Mouse (Mus musculus): ENCODE measurements around the gene Rbm18. TPM values are rescaled to one million over a fixed set of nuclear protein-coding genes. Genes with fewer than 3 reads are reported as not detected.
"Not testable (repeated sequence)": the region's sequence is repeated elsewhere in the genome, so short reads cannot be mapped to it uniquely, and the experiment has no call there.

The Rbm18 gene
- 10 to 100 TPM; 29.7 to 36.4 (median 32.2) TPM for total RNA-seq (2022)

DNA sequence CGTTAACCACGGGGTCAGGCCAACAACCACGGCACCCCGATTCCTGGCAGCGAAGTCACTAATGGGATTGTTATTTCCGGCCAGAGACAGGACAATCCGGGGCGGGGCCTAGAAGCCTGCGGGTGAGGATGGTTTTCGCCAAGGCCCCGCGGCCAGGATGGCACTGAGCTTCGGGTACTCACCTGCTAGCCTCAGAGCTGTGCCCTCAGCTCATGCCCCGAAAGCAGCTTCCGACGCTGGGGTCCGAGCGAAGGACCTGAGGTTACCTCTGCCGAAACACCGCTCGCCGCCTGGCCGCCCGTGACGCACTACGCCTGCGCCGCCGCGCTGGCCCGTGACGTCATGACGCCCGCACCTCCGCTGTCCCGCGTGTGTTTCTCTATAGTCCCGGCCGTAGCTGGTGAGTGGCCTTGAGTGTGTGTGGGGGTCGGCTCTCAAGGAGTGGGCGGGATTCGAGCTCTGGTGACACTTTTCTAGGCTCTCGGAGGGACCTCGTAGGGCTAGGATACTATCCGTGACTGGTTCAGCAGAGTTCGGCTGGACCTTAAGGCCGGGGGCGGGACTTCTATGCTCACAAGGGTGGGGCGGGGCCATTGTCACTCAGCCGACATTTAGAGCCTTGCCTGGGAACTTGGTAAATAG is at the start of gene Rbm18, which contains the start of gene Mrrf:
Rbm18 (minus strand) TSS at position 474 of the 642 bp plus-strand sequence.
Mrrf (plus strand) TSS at position 90 of the 642 bp plus-strand sequence.
- peak; percentile 87 to 88 for DNase-seq (ENCODE audit: low spot score in 2 of 2)

- DNase-seq (ENCODE audit: low spot score in 2 of 2), result no peak
Measured at GRCm38 (mm10) chr2:36184876-36185275, 48.3 kb upstream of the Rbm18 start.

- DNase-seq (ENCODE audit: low spot score in 2 of 2), result no peak
Measured at GRCm38 (mm10) chr2:36184192-36184591, 47.6 kb upstream of the Rbm18 start.

DNA sequence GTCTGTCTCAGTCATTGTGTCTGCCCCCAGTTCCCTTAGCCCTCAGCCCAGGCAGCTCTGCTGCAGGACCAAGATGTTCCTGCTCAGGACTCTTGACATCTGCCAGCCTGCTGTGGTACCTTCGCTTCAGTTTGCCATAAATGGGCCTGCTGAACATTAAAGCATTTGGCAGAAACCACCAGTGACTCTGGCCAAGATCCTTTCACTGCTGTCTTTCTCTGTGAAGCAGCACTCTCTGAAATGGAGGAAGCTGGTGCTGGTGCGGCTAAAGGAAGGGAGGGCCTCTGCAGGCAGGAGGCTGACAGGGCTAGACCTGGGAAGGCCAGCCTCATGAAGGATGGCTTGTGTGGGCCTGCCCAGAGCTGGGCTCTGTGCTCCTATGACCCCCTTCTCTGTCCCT is 46.7 kb upstream of the Rbm18 start:
- DNase-seq (ENCODE audit: low spot score in 2 of 2), result no peak

GRCm38 (mm10) chr2:36181587-36182368 is 45.2 kb upstream of the Rbm18 start:
- DNase-seq (ENCODE audit: low spot score in 2 of 2), result not testable (repeated sequence)

GRCm38 (mm10) chr2:36179487-36179886 is 42.9 kb upstream of the Rbm18 start:
- DNase-seq (ENCODE audit: low spot score in 2 of 2), result no peak

DNA sequence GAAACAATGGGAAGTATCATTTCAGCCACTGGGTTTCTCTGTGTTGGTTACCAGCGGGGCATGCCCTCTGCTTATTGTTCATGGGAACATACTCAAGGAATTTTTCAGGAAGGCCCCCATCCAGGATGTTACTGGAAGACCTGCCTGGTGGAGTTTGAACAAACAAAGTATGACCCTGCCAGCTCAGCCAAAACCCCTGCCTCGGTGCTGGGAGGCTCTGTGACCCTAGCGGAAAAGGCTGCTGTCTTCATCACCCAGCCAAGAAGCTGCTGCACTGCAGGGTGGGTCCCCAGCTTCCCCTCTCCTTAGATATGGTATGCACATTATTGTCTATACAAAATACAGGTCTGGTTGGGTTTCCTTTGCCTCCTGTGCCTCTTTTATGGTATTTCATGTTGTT is 36.0 kb upstream of the Rbm18 start:
- DNase-seq (ENCODE audit: low spot score in 2 of 2), result no peak

DNA sequence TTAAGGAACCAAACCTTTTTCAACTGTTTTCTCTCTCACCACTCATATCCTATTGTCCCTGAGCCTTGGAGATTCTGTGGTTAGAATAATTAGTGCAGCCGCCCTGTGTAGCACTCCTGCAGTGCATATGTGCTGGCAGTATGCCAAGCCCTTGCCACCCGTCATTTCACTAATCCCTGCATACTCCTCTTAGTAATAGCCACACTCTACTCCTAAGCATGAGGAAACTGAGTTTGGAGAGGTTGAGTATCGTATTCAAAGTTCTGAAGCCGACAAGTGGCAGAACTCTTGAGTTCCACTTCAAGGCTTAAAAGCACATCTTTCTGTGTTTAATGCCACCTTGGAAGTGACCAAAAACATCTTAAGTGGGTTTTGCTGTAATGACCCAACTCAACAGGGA is 35.6 kb upstream of the Rbm18 start:
- no peak for DNase-seq (ENCODE audit: low spot score in 2 of 2)

DNA sequence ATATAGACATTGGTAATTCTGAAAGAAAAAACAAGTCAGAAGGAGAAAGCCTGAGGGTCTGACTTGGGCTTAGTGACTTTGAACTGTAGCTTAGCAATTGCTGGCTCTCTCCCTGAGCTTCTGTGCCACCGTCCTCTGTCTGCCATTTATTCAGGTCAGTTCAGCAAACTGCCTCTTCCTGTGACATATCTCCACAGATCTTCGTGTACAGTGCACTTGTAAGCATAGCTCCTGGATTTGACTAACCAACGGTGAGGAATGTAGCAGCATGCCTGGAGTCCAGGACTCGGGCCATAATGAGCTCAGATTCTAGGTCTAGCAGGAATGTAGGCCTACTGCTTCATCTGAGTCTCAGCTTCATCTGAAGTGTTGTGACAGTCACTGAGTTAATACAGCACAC is 32.6 kb upstream of the Rbm18 start:
- DNase-seq (ENCODE audit: low spot score in 2 of 2), result no peak

DNA sequence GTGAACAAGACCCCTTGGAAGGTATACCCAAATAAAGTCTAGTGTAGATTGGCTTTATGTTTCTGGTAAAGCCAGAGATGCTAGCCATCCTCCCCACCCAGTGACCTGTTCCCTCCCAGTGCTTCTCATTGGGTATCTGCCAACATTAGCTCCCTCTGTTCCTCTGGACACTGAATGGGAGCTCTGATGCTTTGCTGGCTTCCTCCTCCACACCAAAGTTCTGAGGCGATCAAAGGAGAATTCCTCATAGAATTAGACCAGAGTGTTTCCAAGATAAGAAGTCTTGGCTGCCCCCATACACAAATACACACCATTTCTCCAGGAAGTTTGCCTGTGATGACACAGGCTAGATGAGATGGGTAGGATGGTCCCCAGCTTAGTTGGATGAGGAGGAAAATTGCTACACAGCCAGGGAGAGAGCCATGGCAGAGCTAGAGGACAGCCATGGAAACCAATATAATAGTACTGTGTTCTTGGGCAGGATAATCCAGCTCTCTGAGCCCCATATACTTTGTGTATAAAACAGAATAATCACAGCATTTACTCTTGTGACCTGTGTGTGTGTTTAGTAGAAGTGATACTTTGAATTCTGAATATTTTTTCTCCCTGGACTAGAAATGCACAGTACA is 31.5 kb upstream of the Rbm18 start:
- no peak for DNase-seq (ENCODE audit: low spot score in 2 of 2)

GRCm38 (mm10) chr2:36159336-36159735 is 22.8 kb upstream of the Rbm18 start:
- DNase-seq (ENCODE audit: low spot score in 2 of 2), result no peak

- DNase-seq (ENCODE audit: low spot score in 2 of 2), result no peak
Measured at GRCm38 (mm10) chr2:36157461-36157860, 20.9 kb upstream of the Rbm18 start.

GRCm38 (mm10) chr2:36152401-36152800 is 15.8 kb upstream of the Rbm18 start:
- DNase-seq (ENCODE audit: low spot score in 2 of 2), result not testable (repeated sequence)

DNA sequence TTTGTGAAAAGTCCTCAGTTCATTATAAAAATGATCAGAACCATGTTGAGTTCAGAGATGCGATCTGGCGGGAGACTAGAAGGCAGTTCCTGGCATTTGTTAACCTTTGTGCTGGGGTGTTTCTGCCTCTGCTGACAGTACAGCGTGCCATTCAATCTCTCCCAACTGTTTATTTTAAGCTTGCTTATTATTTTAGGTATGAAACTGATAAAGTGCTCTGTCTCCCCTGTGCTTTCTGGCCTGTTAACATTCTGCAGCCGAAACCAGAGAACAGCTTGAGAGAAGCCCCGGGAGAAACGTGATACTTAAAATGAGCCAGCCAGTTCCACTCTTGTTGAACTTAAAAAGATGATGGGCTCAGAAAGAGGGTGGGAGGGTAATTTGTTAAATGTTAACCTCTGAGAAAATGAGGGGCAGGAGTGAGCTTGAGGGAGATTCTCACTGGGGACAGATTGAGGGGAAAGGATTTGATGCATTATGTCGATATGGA is 12.3 kb upstream of the Rbm18 start:
- no peak for DNase-seq (ENCODE audit: low spot score in 2 of 2)

DNA sequence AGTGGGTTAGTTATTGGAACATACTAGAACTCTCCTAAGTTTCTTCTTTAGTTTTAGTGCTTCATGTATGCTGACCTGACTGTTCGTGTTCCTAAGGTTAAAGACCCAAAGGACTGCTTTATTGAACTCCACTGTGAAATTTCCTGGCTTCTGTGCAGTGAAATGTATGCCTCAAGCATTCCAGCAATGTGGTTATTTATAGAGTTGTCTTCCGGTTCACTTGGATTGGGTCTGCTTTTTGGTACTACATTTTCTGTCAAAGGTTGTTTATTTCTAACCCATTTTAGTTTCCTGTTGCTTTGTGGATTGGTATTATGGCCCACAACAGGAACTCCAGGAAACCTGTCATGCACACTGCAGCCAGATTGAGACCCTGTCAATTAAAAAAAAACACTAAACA is 2.5 kb upstream of the Rbm18 start:
- no peak for DNase-seq (ENCODE audit: low spot score in 2 of 2)

DNA sequence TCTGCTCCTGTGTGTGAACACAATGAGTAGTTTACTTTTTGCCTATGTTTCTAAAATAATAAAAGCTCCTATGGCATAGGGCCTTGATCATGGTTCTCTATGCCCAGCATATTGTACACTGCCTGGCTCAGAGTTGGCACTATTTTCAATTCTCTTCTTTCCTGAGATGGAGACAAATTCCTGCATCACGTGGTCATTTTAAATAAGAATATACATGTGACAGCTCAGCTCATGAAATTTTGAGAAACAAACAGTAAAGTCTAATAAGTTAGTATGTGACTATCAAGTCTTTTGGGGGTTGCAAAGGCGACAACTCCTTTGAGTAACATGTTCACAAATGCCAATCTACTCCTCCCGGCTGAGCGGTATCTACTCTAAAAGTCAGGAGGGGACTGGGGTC is 686 bp downstream of the Rbm18 start:
- no peak for DNase-seq (ENCODE audit: low spot score in 2 of 2)

DNA sequence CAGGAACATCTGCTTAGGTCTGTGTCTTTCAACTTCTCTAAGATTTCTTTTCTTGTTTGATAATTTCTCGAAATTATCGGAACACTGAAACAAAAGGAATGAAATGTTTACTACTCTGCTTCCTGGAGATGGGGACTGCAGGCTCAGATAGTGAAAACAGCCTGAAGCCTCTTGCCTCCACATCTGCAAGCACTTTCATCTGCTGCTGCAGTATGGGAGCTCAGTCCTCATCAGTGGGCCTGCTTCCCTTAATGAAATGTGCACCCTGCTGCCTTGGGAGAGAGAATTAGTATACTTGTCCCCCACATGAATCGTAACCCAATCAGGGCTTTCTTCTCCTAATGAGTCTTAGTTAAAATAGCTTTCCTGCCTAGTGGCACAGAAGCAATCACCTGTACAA is 7.5 kb downstream of the Rbm18 start:
- no peak for DNase-seq (ENCODE audit: low spot score in 2 of 2)

DNA sequence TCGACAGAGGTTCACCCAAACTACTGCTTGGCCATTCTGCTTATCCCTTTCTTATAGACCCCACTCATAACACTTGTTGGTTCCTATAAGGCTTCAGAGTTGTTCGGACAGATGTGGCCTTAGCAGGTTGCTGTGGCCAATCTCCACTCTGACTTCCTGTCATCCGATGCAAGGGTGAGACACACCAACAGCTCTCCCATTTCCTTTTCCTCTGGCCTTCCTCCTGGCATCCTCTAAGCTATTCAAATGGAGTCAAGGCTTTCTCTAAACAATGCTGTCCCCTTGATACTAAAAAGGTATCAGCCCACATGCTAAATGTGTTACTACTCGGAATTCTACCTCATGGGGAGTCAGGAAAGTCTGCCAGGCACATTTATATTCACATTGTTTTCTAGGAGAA is 8.6 kb downstream of the Rbm18 start:
- no peak for DNase-seq (ENCODE audit: low spot score in 2 of 2)

DNA sequence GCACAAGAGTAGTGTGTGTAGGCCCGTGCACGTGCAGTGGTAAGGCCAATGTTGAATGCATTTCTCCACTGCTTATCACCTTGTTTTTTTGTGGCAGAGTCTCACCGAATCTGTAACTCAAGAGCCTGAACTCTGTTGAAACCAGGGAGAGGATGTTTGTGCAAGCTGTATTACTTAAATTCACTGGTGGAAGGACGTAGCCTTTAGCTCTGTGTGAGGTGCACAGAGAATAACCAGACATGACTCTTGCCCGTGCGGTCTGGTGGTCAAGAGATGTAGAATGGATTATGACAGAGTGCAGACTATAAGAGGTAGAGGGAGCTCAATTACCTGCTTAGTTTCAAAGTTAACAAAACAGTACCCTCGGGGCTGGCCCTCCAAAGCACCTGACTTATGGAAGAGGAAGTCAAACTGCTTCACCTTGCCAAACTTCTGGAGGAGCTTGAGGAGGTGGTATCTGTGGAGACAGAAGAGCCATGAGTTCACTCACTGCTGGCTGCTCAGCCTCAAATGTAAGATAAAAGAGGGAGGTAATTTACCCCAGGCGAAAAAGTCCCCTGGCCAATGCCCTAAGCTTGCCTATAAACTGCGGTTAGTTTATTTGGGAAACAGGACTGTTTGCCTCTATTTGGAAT is 9.7 kb downstream of the Rbm18 start:
- DNase-seq (ENCODE audit: low spot score in 2 of 2), result no peak

GRCm38 (mm10) chr2:36112632-36113031 is 23.9 kb downstream of the Rbm18 start:
- no peak for DNase-seq (ENCODE audit: low spot score in 2 of 2)

DNA sequence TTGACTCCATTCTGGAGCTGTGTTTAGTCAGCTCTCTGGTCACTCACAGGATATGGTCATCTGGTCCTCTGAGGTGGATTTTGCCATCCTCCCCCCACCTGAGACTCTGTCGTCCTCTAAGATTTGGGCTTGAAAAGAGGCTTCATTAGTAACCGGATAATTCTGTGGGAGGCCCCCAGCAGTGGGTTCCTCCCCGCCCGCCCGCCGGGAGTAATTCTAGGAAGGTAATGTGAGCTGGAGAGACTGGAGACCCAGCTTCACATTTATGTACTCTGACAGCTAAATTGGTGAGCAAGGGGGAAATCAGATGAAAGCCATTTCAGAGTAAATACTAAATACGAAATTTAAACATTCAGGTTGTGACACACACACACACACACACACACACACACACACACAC is 28.0 kb downstream of the Rbm18 start:
- no peak for DNase-seq (ENCODE audit: low spot score in 2 of 2)
